Mouse (Mus musculus) gastrocnemius, postnatal 4 days (tissue): ENCODE measurements at regions not wholly inside any gene's neighbourhood (a gene's known extent, or its start where the extent isn't known, plus 50 kb on each side); places are given as distances from the start of the nearest gene placed in this dataset.
A peak's percentile ranks its signal among the peaks of the same experiment; 100 is the strongest.

Source experiments
- DNase-seq, 2 experiments: peaks; one replicate each; pipeline ENCODE4 v3.0.0; 2021 to 2022; ENCODE audit warnings: low spot score in 2 of 2, mixed read lengths in 2 of 2

GRCm38 (mm10) chr9:41595749-41596148 lies 434.3 kb upstream of the Ubash3b start:
- no peak for DNase-seq

- no peak for DNase-seq
Observed at GRCm38 (mm10) chr9:41593998-41594397, 432.5 kb upstream of the Ubash3b start.

GRCm38 (mm10) chr9:41592900-41593690 lies 431.6 kb upstream of the Ubash3b start:
- DNase-seq = no peak

- DNase-seq = no peak
Observed at GRCm38 (mm10) chr9:41592101-41592500, 430.6 kb upstream of the Ubash3b start.

GRCm38 (mm10) chr9:41590164-41590563 lies 428.7 kb upstream of the Ubash3b start:
- DNase-seq = peak in 1 of 2 experiments; percentile 42

- DNase-seq = no peak
Observed at GRCm38 (mm10) chr9:41588466-41589425, 427.2 kb upstream of the Ubash3b start.

- no peak for DNase-seq
Observed at GRCm38 (mm10) chr9:41587762-41588161, 426.3 kb upstream of the Ubash3b start.

GRCm38 (mm10) chr9:41586966-41587570 lies 425.6 kb upstream of the Ubash3b start:
- DNase-seq = no peak

GRCm38 (mm10) chr9:41586291-41586690 lies 424.8 kb upstream of the Ubash3b start:
- no peak for DNase-seq

- no peak for DNase-seq
Observed at GRCm38 (mm10) chr9:41585771-41586170, 424.3 kb upstream of the Ubash3b start.

GRCm38 (mm10) chr9:41585012-41585411 lies 423.5 kb upstream of the Ubash3b start:
- DNase-seq = no peak

GRCm38 (mm10) chr9:41583711-41584329 lies 422.3 kb upstream of the Ubash3b start:
- DNase-seq = no peak

GRCm38 (mm10) chr9:41583276-41583675 lies 421.8 kb upstream of the Ubash3b start:
- no peak for DNase-seq

GRCm38 (mm10) chr9:41582711-41583236 lies 421.3 kb upstream of the Ubash3b start:
- no peak for DNase-seq

- DNase-seq = no peak
Observed at GRCm38 (mm10) chr9:41582171-41582570, 420.7 kb upstream of the Ubash3b start.

GRCm38 (mm10) chr9:41581741-41582140 lies 420.2 kb upstream of the Ubash3b start:
- no peak for DNase-seq

GRCm38 (mm10) chr9:41581152-41581551 lies 419.7 kb upstream of the Ubash3b start:
- peak; percentile 27 to 57 for DNase-seq

- peak; percentile 36 to 73 for DNase-seq
Observed at GRCm38 (mm10) chr9:41580611-41581041, 419.1 kb upstream of the Ubash3b start.

- no peak for DNase-seq
Observed at GRCm38 (mm10) chr9:41580067-41580466, 418.6 kb upstream of the Ubash3b start.

- DNase-seq = peak; percentile 28 to 49
Observed at GRCm38 (mm10) chr9:41579107-41580014, 417.9 kb upstream of the Ubash3b start.
